14 mouse cellular contexts compared by ENCODE assay signal in the genomic region with DNA sequence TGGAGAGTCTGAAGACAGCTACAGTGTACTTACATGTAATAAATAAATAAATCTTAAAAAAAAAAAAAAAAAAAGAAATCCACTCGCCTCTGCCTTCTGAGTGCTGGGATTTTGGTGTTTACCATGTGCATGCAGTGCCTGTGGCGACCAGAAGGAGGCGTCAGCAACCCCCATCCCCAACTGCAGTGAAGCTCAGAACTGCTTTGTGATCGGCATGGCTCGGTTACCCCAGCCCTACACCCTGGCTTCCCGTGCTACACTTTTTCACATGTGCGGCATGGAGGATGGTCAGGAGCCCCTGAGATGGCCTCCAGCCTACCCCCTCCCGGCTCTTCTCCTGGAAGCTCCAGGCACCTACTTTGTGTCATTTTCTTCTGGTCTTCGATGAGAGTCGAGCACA. TPM values are rescaled to one million over a fixed set of nuclear protein-coding genes. Genes with fewer than 3 reads are reported as not detected.
DNase-seq lines count a peak whose midpoint lies in the region; ATAC-seq lines count a peak whose summit lies in the region.
"Had no signal": no experiment of that assay in that cellular context is flagged by ENCODE, and none has a peak within 500 bp of the region (broad histone marks: within the 10 kb centered on the region; RNA-seq: fewer than 3 reads in every experiment).

No protein-coding gene starts in this region.

- H3K9me3 ChIP-seq in hindbrain, embryonic 11.5 days (ENCODE audit: control insufficient read depth, low read length) = no peaks in the 10 kb centered on the region
- no peaks in the 10 kb centered on the region for H3K9me3 ChIP-seq in hindbrain, embryonic 10.5 days
- H3K9me3 ChIP-seq: limb, embryonic 12.5 days; midbrain, embryonic 10.5 days had no signal

- 67% methylated on average over 10 of the region's 10 CpGs for WGBS in hindbrain, embryonic 11.5 days
- WGBS in hindbrain, embryonic 10.5 days = 70% methylated on average over 10 of the region's 10 CpGs

- no peak overlapping the region for H3K4me3 ChIP-seq in hindbrain, embryonic 11.5 days (ENCODE audit: low read depth, low read length)
- no peak overlapping the region for H3K4me3 ChIP-seq in hindbrain, embryonic 10.5 days
- H3K4me3 ChIP-seq: limb, embryonic 12.5 days; midbrain, embryonic 10.5 days had no signal

- H3K4me2 ChIP-seq in hindbrain, embryonic 11.5 days (replicated peaks; ENCODE audit: low read depth, low read length) = no peak overlapping the region
- H3K4me2 ChIP-seq: hindbrain, embryonic 14.5 days; limb, embryonic 12.5 days had no signal

- H3K9ac ChIP-seq in hindbrain, embryonic 11.5 days (ENCODE audit: low read depth, low read length) = no peak overlapping the region
- H3K9ac ChIP-seq: hindbrain, embryonic 14.5 days; limb, embryonic 12.5 days had no signal

- H3K4me1 ChIP-seq in hindbrain, embryonic 11.5 days (replicated peaks; ENCODE audit: control insufficient read depth, insufficient read depth, low read length) = no peaks in the 10 kb centered on the region
- H3K4me1 ChIP-seq in hindbrain, embryonic 10.5 days (replicated peaks) = peaks cover 11% of the 10 kb centered on the region

- no peak overlapping the region for H3K27ac ChIP-seq in hindbrain, embryonic 11.5 days (ENCODE audit: low read depth, low read length)
- H3K27ac ChIP-seq in hindbrain, embryonic 10.5 days = no peak overlapping the region
- H3K27ac ChIP-seq: hindbrain, embryonic 14.5 days; limb, embryonic 12.5 days; midbrain, embryonic 10.5 days had no signal

- intact Hi-C loops in left cerebral cortex, postnatal 25 days (cut with DNase I) = no loop called here

- no peak for ATAC-seq in hindbrain, embryonic 11.5 days (ENCODE audit: low FRiP score)
- ATAC-seq: forebrain, embryonic 14.5 days; Patski had no signal

- H3K27me3 ChIP-seq in hindbrain, embryonic 11.5 days (ENCODE audit: control insufficient read depth, insufficient read depth, low read length) = no peaks in the 10 kb centered on the region
- no peaks in the 10 kb centered on the region for H3K27me3 ChIP-seq in hindbrain, embryonic 10.5 days (ENCODE audit: insufficient read depth, poor library complexity, severe bottlenecking)
- H3K27me3 ChIP-seq: Patski had no signal

- H3K36me3 ChIP-seq in hindbrain, embryonic 11.5 days (ENCODE audit: control insufficient read depth, insufficient read depth, low read length) = no peaks in the 10 kb centered on the region
- no peaks in the 10 kb centered on the region for H3K36me3 ChIP-seq in hindbrain, embryonic 10.5 days
- H3K36me3 ChIP-seq: limb, embryonic 12.5 days; midbrain, embryonic 10.5 days had no signal

- peak; percentile 21 for DNase-seq in hindbrain, embryonic 11.5 days (ENCODE audit: low spot score)
- DNase-seq in hindbrain, embryonic 10.5 days (ENCODE audit: low spot score) = no peak
- DNase-seq in thymus, postnatal 0 days (ENCODE audit: low spot score) = peak; percentile 24
- DNase-seq in thymus, adult 18-20 months = no peak
- DNase-seq in induced T-regulatory cell, adult 2 months (ENCODE audit: low read depth) = peak; percentile 53
- no peak for DNase-seq in urinary bladder, postnatal 14 days (ENCODE audit: low spot score)
- DNase-seq in gastrocnemius, adult 18-20 months (ENCODE audit: low spot score) = no peak
- DNase-seq in left cerebral cortex, postnatal 25 days (ENCODE audit: low spot score in 2 of 2) = no peak
- DNase-seq: heart, adult 18-20 months had no signal

RNA-seq across cellular contexts. Expression of a gene that starts 11.4 kb away (rescaled TPM):
- polyA plus RNA-seq in hindbrain, embryonic 11.5 days (2014; fragmentation: Nextera tagmentation; extraction: Ambion mirVana) = 41.9 and 45.7 TPM in 2 replicates
- 61.1 and 63.3 TPM in 2 replicates for polyA plus RNA-seq in hindbrain, embryonic 10.5 days (2016; fragmentation: Nextera tagmentation; extraction: Ambion mirVana)
- polyA plus RNA-seq in thymus, postnatal 0 days (2015; fragmentation: Nextera tagmentation; extraction: Ambion mirVana) = 13.0 and 14.0 TPM in 2 replicates
- total RNA-seq in gastrocnemius, adult 18-20 months (2021) = 10 to 100 TPM; 21.9 to 25.4 TPM
- total RNA-seq in left cerebral cortex, postnatal 25 days (2021) = 10 to 100 TPM; 87.0 to 95.3 TPM

RNA-seq across cellular contexts. Expression of a gene that starts 12.2 kb away (rescaled TPM):
- polyA plus RNA-seq in hindbrain, embryonic 11.5 days (2014; fragmentation: Nextera tagmentation; extraction: Ambion mirVana) = 0.22 and 0.29 TPM in 2 replicates
- polyA plus RNA-seq in hindbrain, embryonic 10.5 days (2016; fragmentation: Nextera tagmentation; extraction: Ambion mirVana) = 0.20 and 0.27 TPM in 2 replicates
- polyA plus RNA-seq in thymus, postnatal 0 days (2015; fragmentation: Nextera tagmentation; extraction: Ambion mirVana) = 0.05 and 0.08 TPM in 2 replicates
- not detected for total RNA-seq in gastrocnemius, adult 18-20 months (2021)
- 1 to 10 TPM; 1.6 to 1.9 TPM for total RNA-seq in left cerebral cortex, postnatal 25 days (2021)
- total RNA-seq: heart, adult 18-20 months had no signal
- polyA plus RNA-seq: limb, embryonic 12.5 days had no signal

RNA-seq across cellular contexts. Expression of a gene that starts 31.7 kb away (rescaled TPM):
- polyA plus RNA-seq in hindbrain, embryonic 11.5 days (2014; fragmentation: Nextera tagmentation; extraction: Ambion mirVana) = 184 and 193 TPM in 2 replicates
- polyA plus RNA-seq in hindbrain, embryonic 10.5 days (2016; fragmentation: Nextera tagmentation; extraction: Ambion mirVana) = 194 and 213 TPM in 2 replicates
- polyA plus RNA-seq in thymus, postnatal 0 days (2015; fragmentation: Nextera tagmentation; extraction: Ambion mirVana) = 136 and 154 TPM in 2 replicates
- 10 to 100 TPM; 22.1 to 25.2 TPM for total RNA-seq in gastrocnemius, adult 18-20 months (2021)
- 10 to 100 TPM; 80.1 to 81.0 TPM for total RNA-seq in left cerebral cortex, postnatal 25 days (2021)

RNA-seq across cellular contexts. Expression of a gene that starts 58.8 kb away (rescaled TPM):
- 0.12 and 0.14 TPM in 2 replicates for polyA plus RNA-seq in hindbrain, embryonic 11.5 days (2014; fragmentation: Nextera tagmentation; extraction: Ambion mirVana)
- polyA plus RNA-seq in hindbrain, embryonic 10.5 days (2016; fragmentation: Nextera tagmentation; extraction: Ambion mirVana) = 0.04 and 0.12 TPM in 2 replicates
- polyA plus RNA-seq in thymus, postnatal 0 days (2015; fragmentation: Nextera tagmentation; extraction: Ambion mirVana) = 20.0 and 20.8 TPM in 2 replicates
- not detected for total RNA-seq in gastrocnemius, adult 18-20 months (2021)
- total RNA-seq in left cerebral cortex, postnatal 25 days (2021) = 100 to 1,000 TPM; 171 to 172 TPM

Comparison
In these comparisons a context has a peak if more than half of its experiments do, and no peak if none do; other contexts are left out.
1. DNase-seq: peak in hindbrain, embryonic 11.5 days (single experiment), thymus, postnatal 0 days (single experiment) and induced T-regulatory cell, adult 2 months (single experiment); none in hindbrain, embryonic 10.5 days (single experiment), thymus, adult 18-20 months (0 of 2), urinary bladder, postnatal 14 days (single experiment), gastrocnemius, adult 18-20 months (single experiment) and left cerebral cortex, postnatal 25 days (0 of 2).